Mouse (Mus musculus) megakaryocyte progenitor cell, adult 5-6 weeks (primary cell): ENCODE results near the gene Olfr1441. TPM values are rescaled to one million over a fixed set of nuclear protein-coding genes. Genes with fewer than 3 reads are reported as not detected.

Experiments
- ATAC-seq: replicated peaks from 2 replicates; pipeline ENCODE4 v1.8.0; 2016; ENCODE audit warnings: mild to moderate bottlenecking, moderate TSS enrichment, inconsistent platforms; ENCODE audit not compliant: poor library complexity
- total RNA-seq, 2 experiments: library from RNA; stranded (forward) in 1 of 2; stranded (reverse) in 1 of 2; fragments of 157-497, 149-512 nt in 1 of 2; fragments of 200-1000 nt in 1 of 2; gene quantifications; 2 replicates each; pipeline versions ENCODE4 v1.2.3 to v1.2.4; 2015 to 2017

The Olfr1441 gene
- total RNA-seq (2015): not detected in 2 replicates
- total RNA-seq (2017): not detected in 2 replicates

DNA sequence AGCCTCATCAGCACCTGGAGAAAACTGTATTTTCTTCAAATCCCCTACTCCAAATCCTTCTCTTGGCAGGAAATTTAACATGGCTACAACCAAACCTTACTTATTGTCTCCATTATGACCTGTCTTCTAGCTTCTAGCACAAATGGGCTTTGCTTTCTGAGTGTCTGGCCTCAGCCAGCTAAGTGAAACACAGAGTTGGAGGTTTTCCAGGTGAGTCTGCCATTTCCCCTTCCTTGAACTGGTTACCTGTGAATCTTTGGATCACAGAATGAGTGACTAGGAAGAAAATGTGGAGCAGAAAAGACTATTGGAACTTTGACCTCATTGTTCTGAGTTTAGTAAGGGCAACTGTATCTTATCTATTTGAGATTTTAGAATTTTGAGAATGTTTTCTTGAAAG, at the start of gene Olfr1441:
Gene Olfr1441 (plus strand): TSS at position 73 of the 400 bp plus-strand sequence.
- no peak for ATAC-seq

DNA sequence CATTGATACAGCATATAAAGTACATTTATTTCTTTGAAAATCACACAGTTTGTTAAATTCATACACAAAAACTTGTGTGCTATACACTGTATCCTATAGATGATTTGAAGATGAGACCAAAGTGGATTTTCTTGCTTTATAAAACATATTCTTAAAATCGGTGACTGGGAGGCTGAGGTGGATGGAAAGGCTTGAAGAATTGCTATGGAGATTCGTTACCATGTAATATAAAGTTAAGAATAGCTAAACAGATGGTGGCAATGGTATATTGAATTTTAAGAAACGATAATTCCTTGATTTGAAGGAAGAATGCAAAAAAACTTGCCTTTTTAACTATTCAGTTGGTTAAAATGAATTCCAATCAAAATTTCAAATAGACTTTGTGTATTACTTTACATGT, 44.2 kb upstream of the Olfr1441 start:
- no peak for ATAC-seq

DNA sequence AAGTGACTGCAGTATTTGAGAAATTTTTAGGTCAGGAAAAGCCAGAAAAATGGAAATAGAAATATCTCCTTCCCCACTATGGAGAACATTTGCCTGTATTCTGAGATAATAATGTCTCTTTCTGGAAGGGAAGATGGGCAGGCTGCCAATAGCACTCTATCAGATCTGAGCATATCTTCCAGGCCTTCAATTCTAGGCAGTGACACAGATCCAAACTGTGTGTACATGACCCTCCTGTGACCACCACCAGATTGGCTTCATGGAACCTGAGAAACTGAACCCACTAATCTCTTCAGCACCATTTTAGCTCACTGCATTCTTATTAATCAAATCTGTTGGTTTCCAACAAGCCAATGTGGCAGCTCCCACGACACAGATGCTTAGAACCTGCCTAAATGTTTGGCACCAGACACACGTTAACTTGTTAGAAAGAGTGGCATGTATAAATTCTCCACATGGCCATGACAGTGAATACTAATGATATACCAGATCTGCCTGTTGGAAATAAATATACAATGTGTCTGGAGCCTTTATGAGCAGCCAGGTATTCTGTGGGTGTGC, 42.7 kb upstream of the Olfr1441 start:
- ATAC-seq: no peak

DNA sequence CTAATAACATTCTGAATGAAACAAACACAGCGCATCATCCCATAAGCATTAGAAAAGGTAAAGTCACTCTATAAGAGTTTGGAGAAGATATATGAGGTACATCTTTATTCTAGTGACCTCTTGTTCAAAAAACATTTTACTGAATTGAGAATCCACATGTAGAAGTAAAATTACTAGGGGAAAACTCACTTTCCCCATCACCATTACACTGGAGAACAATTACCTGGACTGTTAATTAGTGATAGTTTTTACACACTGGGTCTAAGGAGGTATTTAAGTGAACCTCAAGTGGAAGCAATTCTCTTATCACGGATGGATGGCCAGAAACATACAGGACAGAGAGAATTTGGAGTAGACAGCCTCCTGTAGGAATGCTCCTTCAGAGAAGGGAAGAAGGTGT, 30.3 kb upstream of the Olfr1441 start, which contains the start of gene Olfr1440:
Gene Olfr1440 (plus strand): TSS at position 301 of the 400 bp plus-strand sequence.
- no peak for ATAC-seq

DNA sequence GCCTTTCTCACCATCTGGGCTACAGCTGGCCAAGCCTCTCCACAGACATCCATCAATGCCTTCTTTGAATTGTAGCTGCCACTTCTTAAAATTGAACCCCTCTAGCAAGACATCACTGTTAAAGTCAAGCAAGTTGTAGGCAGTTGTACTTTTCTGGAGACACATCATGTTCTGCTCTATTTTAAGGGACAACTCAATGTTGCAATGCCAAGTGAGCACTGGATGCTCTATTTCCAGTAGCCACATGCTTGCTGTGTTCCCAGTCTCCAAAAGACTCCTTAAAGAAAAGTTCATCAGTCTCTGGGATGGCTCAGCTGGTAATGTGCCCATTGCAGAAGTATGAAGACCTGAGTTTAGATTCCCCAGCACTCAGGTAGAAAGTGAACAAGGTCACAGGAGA, 3.5 kb upstream of the Olfr1441 start:
- ATAC-seq: no peak

DNA sequence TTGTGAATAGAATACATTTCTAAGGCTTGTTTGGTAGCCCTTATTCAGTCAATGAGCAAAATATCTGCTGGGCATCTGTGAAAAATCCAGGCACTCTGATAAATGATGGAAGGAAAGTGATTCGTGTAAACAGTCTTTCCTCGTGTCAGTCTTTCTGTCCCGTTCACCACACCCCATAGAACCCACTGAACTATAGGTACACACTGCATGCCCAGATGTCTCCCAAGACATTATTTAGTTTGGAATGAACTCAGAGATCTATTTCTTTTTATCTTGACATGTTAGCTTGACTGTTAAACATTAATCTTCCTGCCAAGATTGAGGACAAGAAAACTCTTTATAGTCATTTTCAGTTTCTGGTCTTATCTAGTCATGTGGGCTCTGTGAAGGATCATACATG, 1.1 kb downstream of the Olfr1441 start:
- no peak for ATAC-seq

DNA sequence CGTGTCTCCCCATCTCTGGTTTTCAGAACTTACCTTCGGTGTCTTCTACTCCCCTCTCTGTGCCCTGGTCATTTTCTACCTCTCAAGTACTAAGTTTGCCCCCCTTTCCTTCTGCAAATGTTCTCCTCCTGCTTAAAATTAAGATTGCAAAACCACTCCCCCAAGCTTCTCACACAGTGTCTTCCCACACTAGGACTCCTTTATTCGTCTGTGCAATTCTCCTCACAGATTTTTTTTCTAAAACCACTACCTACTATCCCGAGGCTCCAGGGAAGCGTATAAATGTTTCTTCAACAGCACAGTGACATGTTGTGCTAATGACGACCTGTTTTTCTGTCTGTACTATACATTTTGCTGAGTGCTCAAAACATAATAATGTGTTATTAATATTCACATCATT, 3.3 kb downstream of the Olfr1441 start:
- ATAC-seq: no peak

DNA sequence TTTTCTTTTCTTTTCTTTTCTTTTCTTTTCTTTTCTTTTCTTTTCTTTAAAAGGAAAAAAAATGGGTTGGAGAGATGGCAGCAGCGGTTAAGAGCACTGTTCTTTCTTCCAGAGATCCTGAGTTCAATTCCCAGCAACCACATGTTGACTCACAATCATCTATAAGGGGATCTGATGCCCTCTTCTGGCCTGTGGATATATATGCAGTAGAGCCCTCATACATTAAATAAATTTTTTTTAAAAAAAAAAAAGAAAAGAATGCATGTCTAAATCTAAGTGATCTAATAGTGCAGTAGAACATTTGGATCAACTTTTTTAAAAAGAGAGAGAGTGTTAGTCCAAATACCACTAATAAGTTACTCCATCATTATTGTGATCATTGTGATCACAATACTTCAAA, 4.4 kb downstream of the Olfr1441 start:
- no peak for ATAC-seq

DNA sequence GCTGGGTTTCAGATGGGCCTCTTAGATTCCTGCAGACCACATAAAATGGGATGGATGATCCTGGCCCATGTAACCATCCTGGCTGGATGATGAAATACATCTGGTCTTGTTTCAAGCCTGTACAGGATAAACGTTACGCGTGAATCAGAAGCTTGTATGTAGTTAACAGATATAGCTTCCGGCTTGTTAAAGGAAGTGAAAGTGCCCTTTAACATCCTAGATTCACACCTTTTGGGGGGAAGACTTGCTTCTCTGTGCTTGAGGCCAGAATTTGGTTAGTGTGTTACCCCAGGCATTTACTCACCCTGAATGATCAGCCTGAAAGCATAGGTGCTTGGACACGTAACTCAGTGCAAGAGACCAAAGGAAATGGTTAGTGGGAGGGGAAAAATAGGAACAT, 9.9 kb downstream of the Olfr1441 start:
- peak; percentile 67 for ATAC-seq

DNA sequence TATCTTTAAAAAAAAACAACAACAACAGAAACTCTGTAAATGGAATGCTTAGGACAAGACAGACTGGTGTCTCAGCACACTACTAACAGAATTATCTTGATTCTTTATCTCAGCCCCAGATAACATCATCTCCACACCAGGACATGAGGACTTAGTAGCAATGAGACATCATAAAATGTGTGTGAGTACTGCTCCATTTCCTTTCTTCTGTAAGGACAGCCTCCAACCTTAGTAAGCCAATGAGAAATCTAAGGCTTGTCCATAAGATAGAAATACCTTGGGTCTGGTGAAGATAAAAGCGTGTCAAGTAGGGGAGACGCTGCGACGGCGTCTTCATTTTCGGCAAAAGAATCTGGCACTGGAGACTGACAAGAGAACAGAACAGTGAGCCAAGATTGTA, 10.4 kb downstream of the Olfr1441 start, which contains the start of gene Pfpl:
Gene Pfpl (plus strand): TSS at position 301 of the 400 bp plus-strand sequence.
- no peak for ATAC-seq

DNA sequence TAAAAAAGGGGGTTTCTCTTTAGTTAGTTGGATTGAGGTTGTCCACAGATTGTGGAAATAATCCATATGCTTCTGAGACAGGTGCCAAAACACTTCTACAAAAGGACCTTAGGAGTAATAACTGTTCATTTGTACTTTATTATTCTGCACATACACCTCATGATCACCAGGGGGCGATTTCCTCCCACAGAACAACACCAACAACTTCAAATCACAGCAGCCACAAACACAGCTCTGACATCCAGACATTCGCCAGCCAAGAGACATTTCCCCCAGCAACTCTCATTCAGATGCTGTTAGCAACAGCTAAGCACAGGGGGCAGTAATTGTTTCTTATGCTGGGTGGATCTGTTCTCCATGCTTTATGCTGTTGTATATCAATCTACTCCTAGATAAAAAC, 15.8 kb downstream of the Olfr1441 start:
- ATAC-seq: peak; percentile 54

DNA sequence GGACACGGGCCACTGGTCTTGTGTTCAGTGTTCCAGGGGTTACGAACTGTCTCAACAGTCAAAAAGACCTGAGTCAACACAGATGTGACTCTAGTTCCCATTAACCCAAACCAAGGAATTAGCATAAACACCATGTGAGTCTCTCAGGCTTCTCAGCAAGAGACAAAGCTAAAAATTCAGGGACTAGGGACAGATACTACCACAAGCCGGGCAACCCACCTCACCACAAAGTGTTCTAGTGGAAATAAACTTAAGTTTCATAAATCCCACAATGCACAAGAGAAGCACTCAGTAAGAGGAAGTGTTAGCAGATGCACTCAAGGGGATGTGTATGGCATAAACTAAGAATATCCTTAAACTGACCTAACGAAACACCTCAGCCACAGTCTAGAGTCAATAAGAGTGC, 17.8 kb downstream of the Olfr1441 start:
- peak; percentile 78 for ATAC-seq

DNA sequence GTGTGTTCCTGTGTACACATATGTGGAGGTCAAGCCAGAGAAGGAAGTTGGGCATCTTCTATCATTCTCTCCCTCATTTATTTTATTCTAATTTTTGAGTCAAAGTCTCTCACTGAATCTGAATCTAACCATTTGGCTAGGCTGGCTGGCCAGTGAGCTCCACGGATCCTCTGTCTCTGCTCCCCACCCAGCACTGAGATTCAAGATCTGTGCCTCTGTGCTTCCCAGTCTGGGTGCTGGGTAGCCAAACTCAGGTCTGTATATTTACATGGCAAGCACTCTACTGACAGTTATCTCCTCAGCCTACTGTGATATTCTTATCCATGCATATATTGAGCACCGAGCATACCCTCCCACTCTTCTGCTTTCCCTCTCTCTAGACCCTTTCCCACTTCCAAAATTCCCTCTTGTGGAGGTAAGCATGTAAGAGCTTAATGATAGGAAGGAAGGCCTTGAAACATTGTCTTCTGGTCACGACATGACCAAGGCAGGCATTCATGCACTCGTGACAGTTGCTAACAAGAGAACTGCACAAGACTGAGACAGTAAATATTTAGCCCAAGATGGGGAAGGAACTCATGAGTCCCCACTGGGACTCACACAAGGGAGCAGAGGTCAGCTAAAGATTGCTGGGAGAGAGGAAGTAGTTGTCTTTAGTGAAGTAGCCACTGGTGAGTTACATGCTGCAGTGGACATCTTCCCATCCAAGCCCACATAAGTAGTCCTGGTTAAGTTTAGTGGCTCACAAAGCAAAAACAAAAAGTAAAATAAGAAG, 18.7 kb downstream of the Olfr1441 start:
- no peak for ATAC-seq

DNA sequence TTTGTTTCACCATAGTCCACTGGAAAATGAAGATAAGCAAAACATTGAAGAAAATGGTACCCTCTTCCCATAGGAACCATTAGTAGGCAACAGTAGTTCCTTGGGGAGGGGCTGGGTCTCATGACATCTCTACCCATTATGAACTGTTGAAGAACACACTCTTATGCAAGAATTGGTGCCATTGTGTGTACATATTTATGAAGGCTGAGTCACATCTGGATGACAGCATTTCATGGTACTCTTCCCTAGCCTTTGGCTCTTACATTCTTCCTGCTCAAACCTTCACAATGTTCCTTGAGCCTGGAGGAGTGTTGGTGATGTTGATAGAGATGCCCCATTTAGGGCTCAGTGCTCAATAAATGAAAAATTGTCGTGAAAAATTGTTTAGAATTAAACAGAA, 22.3 kb downstream of the Olfr1441 start:
- ATAC-seq: no peak

DNA sequence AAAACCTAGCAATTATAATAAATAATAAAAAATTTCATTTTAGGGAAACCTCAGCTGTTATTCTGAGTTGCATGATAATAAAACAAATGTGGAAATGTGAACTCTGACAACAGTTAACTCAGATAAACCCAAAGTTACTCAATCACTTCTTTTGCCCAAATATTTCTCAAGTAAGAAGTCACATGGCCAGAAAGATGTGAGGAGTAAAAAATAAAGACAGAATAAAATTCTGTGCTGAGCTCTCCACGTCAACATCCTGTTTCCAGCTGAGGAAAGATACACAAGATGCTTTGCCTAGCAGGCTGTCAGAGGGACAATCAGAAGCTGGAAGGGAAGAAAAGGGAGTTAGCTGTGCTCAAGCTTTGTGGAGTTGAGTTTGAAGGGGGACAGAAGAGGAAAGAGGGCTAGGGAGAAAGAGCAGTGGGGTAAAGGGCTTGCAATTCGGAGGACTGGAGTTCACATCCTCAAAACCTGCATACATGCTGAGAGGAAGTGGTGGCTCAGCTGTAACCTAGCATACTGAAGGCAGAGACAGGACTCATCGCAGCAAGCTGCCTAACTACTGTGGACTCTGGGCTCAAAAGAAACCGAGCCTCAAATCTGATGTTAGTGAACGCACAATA, 23.0 kb downstream of the Olfr1441 start:
- peak; percentile 71 for ATAC-seq

DNA sequence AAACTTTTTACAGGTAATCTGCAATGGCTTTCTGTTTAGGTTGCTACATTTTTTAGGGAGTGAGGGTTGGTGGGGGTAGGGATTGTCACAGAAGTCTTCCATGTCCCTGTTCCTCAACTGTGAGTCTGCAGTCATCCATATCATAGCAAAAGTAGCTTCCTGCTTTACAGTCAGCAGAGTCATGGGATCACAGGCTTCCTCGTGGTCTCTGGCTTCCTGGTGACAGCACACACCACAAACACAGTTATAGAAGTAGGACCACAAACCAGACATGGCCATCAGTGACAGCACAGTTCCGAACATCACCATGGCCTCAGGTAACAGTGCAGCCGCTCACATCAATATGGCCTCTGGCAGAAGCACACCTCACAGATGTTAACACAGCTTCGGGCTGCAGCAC, 25.3 kb downstream of the Olfr1441 start:
- peak; percentile 76 for ATAC-seq

DNA sequence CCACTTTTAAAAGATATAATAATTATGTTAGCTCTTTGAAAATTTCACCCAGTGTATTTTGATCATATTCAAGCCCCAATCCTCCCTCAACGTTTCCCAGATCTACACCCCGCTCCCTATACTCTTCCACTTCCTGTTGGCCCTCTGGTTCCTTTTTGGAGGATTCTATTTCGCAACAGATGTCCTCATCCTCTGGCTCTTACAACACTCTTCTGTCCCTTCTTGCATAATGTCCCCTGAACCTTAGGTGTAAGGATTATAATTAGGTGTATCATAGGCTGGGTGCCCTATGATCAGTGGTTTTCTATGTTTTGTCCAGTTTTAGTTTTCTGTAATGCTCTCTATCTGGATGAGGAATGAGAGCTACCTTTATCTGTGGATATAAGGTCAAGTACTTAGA, 27.8 kb downstream of the Olfr1441 start:
- peak; percentile 86 for ATAC-seq

DNA sequence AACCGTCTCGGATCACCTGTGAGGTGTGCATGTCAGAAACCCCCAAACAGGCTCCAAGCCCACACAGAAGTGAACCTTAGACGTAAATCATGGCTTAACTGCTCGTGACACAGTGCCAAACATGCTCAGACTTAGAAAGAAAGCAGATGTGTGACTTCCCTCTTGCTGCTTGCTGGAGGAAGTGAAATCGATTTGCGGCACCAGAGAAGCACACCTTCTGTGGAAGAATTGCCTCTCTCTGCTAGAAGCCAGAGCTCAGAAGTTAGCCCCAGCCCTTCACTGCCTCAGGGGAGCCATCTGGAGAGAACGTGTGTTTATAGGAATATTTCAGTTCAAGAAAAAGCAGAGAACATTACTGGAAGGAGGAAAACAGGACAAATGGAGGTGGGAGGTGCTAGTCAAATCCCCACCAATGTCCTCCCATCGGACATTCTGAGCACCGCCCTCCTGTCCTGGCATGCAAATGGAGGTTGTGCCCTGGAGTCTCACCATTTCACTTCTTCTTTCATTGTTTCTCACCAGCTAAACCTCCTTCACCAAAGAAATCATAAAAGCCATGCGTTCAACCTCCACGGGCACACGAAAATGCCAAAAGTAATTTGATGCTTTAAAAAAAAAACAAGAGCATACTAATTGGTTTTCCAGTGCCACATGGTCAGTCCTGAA, 40.3 kb downstream of the Olfr1441 start:
- ATAC-seq: peak; percentile 86

DNA sequence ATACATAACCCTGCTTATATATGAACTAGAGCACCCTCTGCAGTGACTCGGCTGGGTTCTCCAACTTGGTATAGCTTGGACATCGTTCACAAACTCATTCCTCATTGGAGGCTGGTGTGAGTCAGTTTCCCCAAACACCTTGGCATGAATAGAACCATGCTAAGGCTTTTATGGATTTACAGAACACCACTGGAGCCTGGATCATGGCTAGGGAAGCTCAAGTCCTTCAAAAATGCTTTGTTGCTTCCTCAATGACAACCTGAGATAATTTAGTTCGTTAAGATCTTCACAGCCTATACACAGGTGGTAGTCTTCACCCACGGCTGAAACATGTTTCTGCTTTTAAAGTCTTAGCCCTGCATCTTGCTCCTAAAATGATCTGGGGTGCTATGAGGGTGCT, 42.3 kb downstream of the Olfr1441 start:
- no peak for ATAC-seq

DNA sequence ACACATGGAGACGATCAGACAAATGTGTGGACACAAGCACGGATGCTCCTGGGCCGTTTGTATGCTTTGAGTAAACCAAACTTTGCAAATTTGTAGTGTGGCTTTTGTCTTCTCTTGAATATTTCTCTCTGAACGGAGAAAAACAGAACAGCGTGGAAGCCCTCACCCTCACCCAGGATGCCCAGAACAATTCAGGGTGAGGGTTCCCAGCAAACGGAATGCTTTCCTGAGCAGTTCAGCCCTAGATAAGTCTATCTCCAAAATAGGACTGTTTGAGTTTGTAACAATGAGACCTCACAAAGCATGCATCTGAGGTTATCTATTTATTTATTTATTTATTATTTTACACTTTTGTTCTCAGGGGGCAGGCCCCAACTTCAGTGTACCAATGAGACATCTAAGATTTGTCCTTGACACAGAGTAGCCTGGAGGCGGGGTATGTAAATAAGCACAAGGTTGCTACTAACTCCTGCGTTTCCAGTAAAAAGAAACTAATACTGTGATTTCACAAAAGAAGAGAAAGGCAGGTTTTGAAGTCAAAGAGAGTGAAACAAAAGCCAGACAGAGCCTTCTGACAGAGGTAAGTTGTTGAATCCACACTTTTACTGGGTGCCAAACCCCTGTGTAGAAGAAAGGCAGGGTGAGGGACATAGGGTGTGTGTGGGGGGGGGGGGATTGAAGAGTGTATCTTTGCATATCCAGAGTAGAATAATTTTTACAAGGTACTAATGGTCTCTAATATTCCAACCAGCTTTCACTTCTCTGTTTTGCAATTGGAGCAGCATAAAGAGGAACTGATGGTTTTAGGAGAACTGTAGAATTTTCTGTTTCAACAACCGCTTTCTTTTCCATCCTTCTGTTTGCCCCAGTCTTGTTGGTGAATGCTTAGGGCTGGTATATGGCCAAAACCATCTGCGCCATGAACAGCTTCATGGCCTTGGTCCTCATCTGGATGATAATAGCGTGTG, 43.3 kb downstream of the Olfr1441 start, which contains the start of gene Mpeg1:
Gene Mpeg1 (plus strand): TSS at position 498 of the 968 bp plus-strand sequence.
- peak; percentile 52 for ATAC-seq
